Mouse (Mus musculus) kidney, postnatal 0 days (tissue): ENCODE results near the gene Gpr55. TPM values are rescaled to one million over a fixed set of nuclear protein-coding genes. Genes with fewer than 3 reads are reported as not detected.

ENCODE experiments used
- ATAC-seq: fragments of 200-750 bp; cut with Nextera tagmentation; replicated peaks from 2 replicates; pipeline ENCODE4 v1.8.0; 2017; ENCODE audit warnings: low read depth, moderate number of reproducible peaks, moderate TSS enrichment, moderate library complexity; ENCODE audit not compliant: low FRiP score
- DNase-seq: peaks from one replicate; pipeline ENCODE4 v3.0.0-alpha.2; 2016; ENCODE audit warnings: low spot score
- H3K27ac ChIP-seq: fragments of 300-500 bp; sonication (generic); 2 replicates; pipeline ENCODE4 v1.5.1; 2014; ENCODE audit warnings: mild to moderate bottlenecking
- H3K27me3 ChIP-seq: fragments of 300-500 bp; sonication (generic); 2 replicates; pipeline ENCODE4 v1.6.1; 2014; ENCODE audit warnings: low read length, mixed read lengths; ENCODE audit not compliant: insufficient read depth
- H3K36me3 ChIP-seq: fragments of 300-500 bp; sonication (generic); 2 replicates; pipeline ENCODE4 v1.6.1; 2014; ENCODE audit warnings: low read length, mixed read lengths; ENCODE audit not compliant: insufficient read depth
- H3K4me1 ChIP-seq: fragments of 300-500 bp; sonication (generic); replicated peaks from 2 replicates; pipeline ENCODE4 v1.6.1; 2014; ENCODE audit warnings: antibody characterized with exemption, low read length, mixed read lengths; ENCODE audit not compliant: insufficient read depth
- H3K4me2 ChIP-seq: fragments of 300-500 bp; sonication (generic); 2 replicates; pipeline ENCODE4 v1.6.1; 2014; ENCODE audit warnings: mild to moderate bottlenecking, low read length, moderate library complexity, mixed read lengths
- H3K4me3 ChIP-seq: fragments of 300-500 bp; sonication (generic); replicated peaks from 2 replicates; pipeline ENCODE4 v1.5.1; 2014; ENCODE audit warnings: low read depth, low read length
- H3K9ac ChIP-seq: fragments of 300-500 bp; sonication (generic); 2 replicates; pipeline ENCODE4 v1.6.1; 2014; ENCODE audit warnings: low read depth, low read length
- H3K9me3 ChIP-seq: fragments of 300-500 bp; sonication (generic); replicated peaks from 2 replicates; pipeline ENCODE4 v1.6.1; 2016; ENCODE audit warnings: low read length, inconsistent platforms, mixed read lengths
- CTCF ChIP-seq: IDR thresholded peaks from 2 replicates; pipeline ENCODE4 v1.5.1; 2016; ENCODE audit warnings: antibody characterized with exemption, low read depth, mild to moderate bottlenecking, moderate library complexity
- WGBS: fragments of 180-500 bp; shearing (Covaris S2); extraction: QIAGEN DNeasy Blood & Tissue Kit; methylation state at CpG from one replicate; pipeline ENCODE4 v1.1.7; 2014; 5-methylcytosine and 5-hydroxymethylcytosine counted together
- polyA plus RNA-seq: library from polyadenylated mRNA; unstranded; fragments of >200 nt; fragmentation: Nextera tagmentation; extraction: Ambion mirVana; gene quantifications from 2 replicates; pipeline ENCODE4 v1.2.1, GENCODE M21; 2015

Gene Gpr55
- polyA plus RNA-seq, 1 experiment from 2014 or later = 0.03 TPM

GRCm38 (mm10) chr1:85913078-85913755 is 47.6 kb downstream of the Gpr55 start:
- DNase-seq (no peak), ATAC-seq (no peak)
- TF ChIP-seq CTCF = no peak
- no peaks in the 10 kb centered on the region for H3K4me1 ChIP-seq
- H3K4me2 ChIP-seq = no peak overlapping the region
- H3K9me3 ChIP-seq = no peaks in the 10 kb centered on the region
- WGBS = 87% methylated on average over 7 of the region's 7 CpGs
- H3K36me3 ChIP-seq = 0 out of 2 replicates have a peak, but pooled peaks cover 2% of the 10 kb centered on the region
- no peak overlapping the region for H3K9ac ChIP-seq
- H3K27me3 ChIP-seq = no peaks in the 10 kb centered on the region
- H3K27ac ChIP-seq = no peak overlapping the region
- H3K4me3 ChIP-seq = no peak overlapping the region

DNA sequence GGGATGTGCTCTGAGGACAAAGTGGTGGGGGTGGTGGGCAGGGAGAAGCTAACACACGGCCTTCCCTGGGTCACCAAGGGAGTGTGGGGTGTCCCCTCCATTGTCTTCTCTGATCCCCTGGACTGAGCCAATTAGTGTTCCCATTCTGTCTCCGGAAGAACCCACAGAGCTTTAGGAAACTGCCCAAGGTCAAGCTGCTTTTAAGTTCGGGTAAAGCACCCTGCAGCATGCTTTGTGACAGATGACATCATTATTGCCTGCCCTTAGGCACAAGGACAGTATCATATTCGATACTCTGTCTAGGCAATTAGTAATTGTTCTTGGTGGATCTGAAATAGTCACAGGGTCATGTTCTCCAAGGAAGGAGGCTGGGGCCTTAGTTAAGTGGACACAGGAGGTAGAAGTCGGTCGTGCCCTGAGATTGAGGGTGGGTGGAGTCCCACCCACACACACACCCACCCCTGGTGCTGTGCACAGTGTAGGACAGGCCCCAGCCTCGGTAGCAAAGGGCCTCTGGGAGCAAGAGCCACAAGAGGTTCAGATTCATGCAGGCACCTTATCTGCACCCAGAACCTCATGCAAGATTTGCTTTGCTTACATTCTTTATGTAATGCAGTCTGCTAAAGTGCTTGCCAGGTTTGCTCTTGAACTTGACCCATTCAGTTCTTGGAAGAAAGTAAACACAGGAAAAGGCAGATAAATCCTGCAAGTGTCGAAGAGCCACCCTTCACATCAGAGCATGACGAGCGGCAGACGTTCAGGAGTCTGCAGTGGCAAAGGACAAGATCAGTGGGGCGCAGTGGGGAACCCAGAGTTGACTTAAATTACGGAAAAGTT is 51.8 kb downstream of the Gpr55 start:
- H3K4me1 ChIP-seq = no peaks in the 10 kb centered on the region
- H3K9me3 ChIP-seq = no peaks in the 10 kb centered on the region
- ATAC-seq (no peak; the same call in 1 of the 2 replicates), DNase-seq (peak; percentile 25)
- peaks cover 36% of the 10 kb centered on the region for H3K36me3 ChIP-seq
- WGBS = 40% methylated on average over 13 of the region's 13 CpGs
- TF ChIP-seq CTCF = no peak
- H3K4me2 ChIP-seq = no peak overlapping the region
- no peak overlapping the region for H3K27ac ChIP-seq
- no peak overlapping the region for H3K9ac ChIP-seq
- no peak overlapping the region for H3K4me3 ChIP-seq
- no peaks in the 10 kb centered on the region for H3K27me3 ChIP-seq

DNA sequence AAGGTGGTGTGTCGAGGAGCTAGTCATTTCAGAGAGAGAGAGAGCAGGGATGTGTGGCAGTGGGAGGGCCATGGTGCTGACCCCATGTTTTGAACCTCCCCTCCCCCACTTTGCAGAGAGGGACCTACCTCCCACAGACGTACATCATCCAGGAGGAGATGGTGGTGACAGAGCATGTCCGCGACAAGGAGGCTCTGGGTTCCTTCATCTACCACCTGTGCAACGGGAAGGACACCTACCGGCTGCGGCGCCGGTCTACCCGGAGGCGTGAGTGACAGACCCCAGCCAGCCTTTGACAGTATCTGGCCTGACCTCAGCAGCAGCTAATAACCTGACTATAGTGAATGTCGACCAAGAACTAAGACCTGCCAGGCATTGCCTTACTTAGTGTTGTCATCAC is 53.9 kb downstream of the Gpr55 start:
- TF ChIP-seq CTCF = no peak
- 63% methylated on average over 12 of the region's 12 CpGs for WGBS
- Histone ChIP-seq H3K36me3 (peaks cover 39% of the 10 kb centered on the region), H3K4me2 (no peak overlapping the region), H3K4me3 (no peak overlapping the region), H3K9me3 (no peaks in the 10 kb centered on the region), H3K9ac (no peak overlapping the region), H3K27ac (no peak overlapping the region), H3K4me1 (peaks cover 4% of the 10 kb centered on the region; the same call in 1 of the 2 replicates), H3K27me3 (no peaks in the 10 kb centered on the region)
- DNase-seq (no peak), ATAC-seq (0 out of 2 replicates have a peak, but pooled peaks have one; percentile 10)

GRCm38 (mm10) chr1:85902108-85902561 is 58.7 kb downstream of the Gpr55 start:
- DNase-seq = peak; percentile 62
- TF ChIP-seq CTCF = no peak
- Histone ChIP-seq H3K4me2 (no peak overlapping the region), H3K27me3 (no peaks in the 10 kb centered on the region), H3K9ac (no peak overlapping the region), H3K4me3 (no peak overlapping the region), H3K36me3 (peaks cover 30% of the 10 kb centered on the region), H3K4me1 (peaks cover 44% of the 10 kb centered on the region), H3K27ac (no peak overlapping the region), H3K9me3 (no peaks in the 10 kb centered on the region)
- peak; percentile 34; the same call in 1 of the 2 replicates for ATAC-seq
- 18% methylated on average over 7 of the region's 7 CpGs for WGBS

- peaks cover 49% of the 10 kb centered on the region for H3K4me1 ChIP-seq
- H3K27me3 ChIP-seq = no peaks in the 10 kb centered on the region
- no peak overlapping the region for H3K27ac ChIP-seq
- DNase-seq (peak; percentile 46), ATAC-seq (0 out of 2 replicates have a peak, but pooled peaks have one; percentile 31)
- peaks cover 25% of the 10 kb centered on the region for H3K36me3 ChIP-seq
- no peaks in the 10 kb centered on the region for H3K9me3 ChIP-seq
- H3K4me2 ChIP-seq = no peak overlapping the region
- WGBS = 49% methylated on average over 3 of the region's 3 CpGs
- TF ChIP-seq CTCF = no peak
- no peak overlapping the region for H3K9ac ChIP-seq
- no peak overlapping the region for H3K4me3 ChIP-seq
These were observed 59.2 kb downstream of the Gpr55 start for GRCm38 (mm10) chr1:85901516-85902107.
